Mouse (Mus musculus) heart, adult 2 months (tissue): ENCODE measurements at regions not wholly inside any gene's neighbourhood (a gene's known extent, or its start where the extent isn't known, plus 50 kb on each side); places are given as distances from the start of the nearest gene placed in this dataset.

Source experiments
- DNase-seq, 2 experiments: peaks; one replicate each; pipeline ENCODE4 v3.0.0; 2021
- H3K27ac ChIP-seq: fragments of 200-600 bp; 2 replicates; pipeline ENCODE4 v1.8.1; 2022
- H3K27me3 ChIP-seq: fragments of 200-500 bp; 2 replicates; pipeline ENCODE4 v1.6.1; 2012; ENCODE audit warnings: mild to moderate bottlenecking, low read length, inconsistent platforms, mixed read lengths; ENCODE audit not compliant: control insufficient read depth, insufficient read depth
- H3K36me3 ChIP-seq: fragments of 200-500 bp; 2 replicates; pipeline ENCODE4 v1.6.1; 2012; ENCODE audit warnings: low read length, inconsistent platforms; ENCODE audit not compliant: control insufficient read depth, insufficient read depth
- H3K4me1 ChIP-seq: fragments of 200-500 bp; 2 replicates; pipeline ENCODE4 v1.6.1; 2011; ENCODE audit warnings: low read length; ENCODE audit not compliant: control insufficient read depth, insufficient read depth
- H3K4me3 ChIP-seq: fragments of 200-600 bp; 2 replicates; pipeline ENCODE4 v1.8.1; 2022
- H3K79me2 ChIP-seq: fragments of 200-500 bp; replicated peaks from 2 replicates; pipeline ENCODE4 v1.6.1; 2012; ENCODE audit warnings: mild to moderate bottlenecking, inconsistent platforms, low read length, moderate library complexity, mixed read lengths; ENCODE audit not compliant: control insufficient read depth, insufficient read depth
- H3K9ac ChIP-seq: fragments of 200-500 bp; 2 replicates; pipeline ENCODE4 v1.6.1; 2012; ENCODE audit warnings: low read depth, mild to moderate bottlenecking, control low read depth, inconsistent platforms, low read length, mixed read lengths
- CTCF ChIP-seq: fragments of 200-600 bp; IDR thresholded peaks from 2 replicates; pipeline ENCODE4 v1.8.1; 2022; ENCODE audit warnings: antibody characterized with exemption, mild to moderate bottlenecking, moderate library complexity
- EP300 ChIP-seq: fragments of 200-500 bp; IDR thresholded peaks from 2 replicates; pipeline ENCODE4 v1.6.1; 2011; ENCODE audit warnings: low read depth, low read length, control low read depth; ENCODE audit not compliant: insufficient read depth
- POLR2A ChIP-seq: fragments of 200-500 bp; IDR thresholded peaks from 2 replicates; pipeline ENCODE4 v1.6.1; 2011; ENCODE audit warnings: mild to moderate bottlenecking, low read depth, low read length, control low read depth; ENCODE audit not compliant: insufficient read depth
- WGBS: fragments of 180-500 bp; shearing (Covaris S2); methylation state at CpG from one replicate; pipeline ENCODE4 v1.1.7; 2018; 5-methylcytosine and 5-hydroxymethylcytosine counted together
- intact Hi-C: fragments of 180-260 bp; cut with DNase I; formaldehyde crosslinking; loops from one replicate; pipeline ENCODE4 v1.15.1; 2025

GRCm38 (mm10) chr15:67890612-67891304 lies 1390.0 kb upstream of the Lrrc6 start:
- 83% methylated on average over 3 of the region's 3 CpGs for WGBS
- DNase-seq: no peak
- H3K4me1 ChIP-seq: no peaks in the 10 kb centered on the region

GRCm38 (mm10) chr15:67888548-67888947 lies 1387.8 kb upstream of the Lrrc6 start:
- no peaks in the 10 kb centered on the region for H3K36me3 ChIP-seq
- H3K9ac ChIP-seq: no peak overlapping the region
- H3K4me3 ChIP-seq: no peak overlapping the region
- intact Hi-C loops: no loop called here
- DNase-seq: no peak
- H3K79me2 ChIP-seq: no peaks in the 10 kb centered on the region
- TF ChIP-seq CTCF: no peak
- TF ChIP-seq POLR2A: no peak
- TF ChIP-seq EP300: no peak
- no peaks in the 10 kb centered on the region for H3K4me1 ChIP-seq
- H3K27ac ChIP-seq: no peak overlapping the region
- H3K27me3 ChIP-seq: no peaks in the 10 kb centered on the region

More at GRCm38 (mm10) chr15:67890612-67891304, 1390.0 kb upstream of the Lrrc6 start:
- intact Hi-C loops: no loop called here
- Histone ChIP-seq H3K79me2 (no peaks in the 10 kb centered on the region), H3K27ac (no peak overlapping the region), H3K27me3 (no peaks in the 10 kb centered on the region), H3K36me3 (no peaks in the 10 kb centered on the region), H3K4me3 (no peak overlapping the region), H3K9ac (no peak overlapping the region)
- TF ChIP-seq CTCF (no peak), POLR2A (no peak), EP300 (no peak)

GRCm38 (mm10) chr15:67855291-67855690 lies 1354.6 kb upstream of the Lrrc6 start:
- Histone ChIP-seq H3K27ac (no peak overlapping the region), H3K9ac (no peak overlapping the region), H3K36me3 (no peaks in the 10 kb centered on the region), H3K79me2 (no peaks in the 10 kb centered on the region), H3K4me3 (no peak overlapping the region), H3K27me3 (no peaks in the 10 kb centered on the region), H3K4me1 (no peaks in the 10 kb centered on the region)
- DNase-seq: no peak
- WGBS: 29% methylated on average over 1 of the region's 1 CpGs
- TF ChIP-seq CTCF: no peak
- TF ChIP-seq POLR2A: no peak
- no peak for TF ChIP-seq EP300
- intact Hi-C loops: no loop called here

GRCm38 (mm10) chr15:67850118-67850517 lies 1349.4 kb upstream of the Lrrc6 start:
- intact Hi-C loops: no loop called here
- no peak overlapping the region for H3K27ac ChIP-seq
- H3K79me2 ChIP-seq: no peaks in the 10 kb centered on the region
- TF ChIP-seq CTCF (no peak), EP300 (no peak), POLR2A (no peak)
- H3K9ac ChIP-seq: no peak overlapping the region
- no peak overlapping the region for H3K4me3 ChIP-seq
- H3K36me3 ChIP-seq: no peaks in the 10 kb centered on the region
- WGBS: 59% methylated on average over 3 of the region's 3 CpGs
- no peak for DNase-seq
- H3K27me3 ChIP-seq: no peaks in the 10 kb centered on the region
- no peaks in the 10 kb centered on the region for H3K4me1 ChIP-seq

- WGBS: 50% methylated on average over 2 of the region's 2 CpGs
- H3K79me2 ChIP-seq: no peaks in the 10 kb centered on the region
- H3K27ac ChIP-seq: no peak overlapping the region
- intact Hi-C loops: no loop called here
- TF ChIP-seq CTCF (no peak), EP300 (no peak), POLR2A (no peak)
- DNase-seq: no peak
- H3K9ac ChIP-seq: no peak overlapping the region
- H3K4me3 ChIP-seq: no peak overlapping the region
- no peaks in the 10 kb centered on the region for H3K36me3 ChIP-seq
- no peaks in the 10 kb centered on the region for H3K27me3 ChIP-seq
- no peaks in the 10 kb centered on the region for H3K4me1 ChIP-seq
Measured at GRCm38 (mm10) chr15:67845707-67846106, 1345.0 kb upstream of the Lrrc6 start.

GRCm38 (mm10) chr15:67840671-67841070 lies 1340.0 kb upstream of the Lrrc6 start:
- 76% methylated on average over 3 of the region's 3 CpGs for WGBS
- Histone ChIP-seq H3K79me2 (no peaks in the 10 kb centered on the region), H3K4me3 (no peak overlapping the region), H3K27me3 (no peaks in the 10 kb centered on the region), H3K36me3 (no peaks in the 10 kb centered on the region), H3K27ac (no peak overlapping the region), H3K4me1 (no peaks in the 10 kb centered on the region), H3K9ac (no peak overlapping the region)
- TF ChIP-seq CTCF: no peak
- TF ChIP-seq EP300: no peak
- TF ChIP-seq POLR2A: no peak
- intact Hi-C loops: no loop called here
- DNase-seq: no peak
